Mouse (Mus musculus) lung, postnatal 4 days (tissue): ENCODE measurements at regions not wholly inside any gene's neighbourhood (a gene's known extent, or its start where the extent isn't known, plus 50 kb on each side); places are given as distances from the start of the nearest gene placed in this dataset.
"Not testable (repeated sequence)": the region's sequence is repeated elsewhere in the genome, so short reads cannot be mapped to it uniquely, and the experiment has no call there.

Experiments
- DNase-seq, 2 experiments: peaks; one replicate each; pipeline ENCODE4 v3.0.0; 2021

DNA sequence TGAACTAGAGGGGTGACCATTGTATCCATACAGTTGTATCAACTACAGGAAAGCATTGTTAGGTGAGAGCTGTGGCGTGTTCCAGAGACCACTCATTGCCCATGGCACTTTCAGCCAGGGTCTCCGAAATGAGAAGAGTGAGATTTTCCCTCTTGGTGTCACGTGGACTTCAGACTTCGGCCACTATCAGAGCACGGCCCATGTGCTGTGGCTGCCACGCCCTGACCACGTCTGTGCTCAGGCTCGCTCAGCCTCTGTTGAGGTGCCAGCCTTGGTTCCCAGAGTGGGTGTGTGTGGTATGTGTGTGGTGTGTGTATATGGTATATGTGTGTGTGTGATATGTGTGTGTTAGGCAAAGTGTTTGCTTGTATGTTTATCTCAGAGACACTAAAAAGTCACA, 144.6 kb downstream of the Enc1 start:
- no peak for DNase-seq

GRCm38 (mm10) chr13:97384091-97384777, 143.3 kb downstream of the Enc1 start:
- peak in 1 of 2 experiments; percentile 34 for DNase-seq

DNA sequence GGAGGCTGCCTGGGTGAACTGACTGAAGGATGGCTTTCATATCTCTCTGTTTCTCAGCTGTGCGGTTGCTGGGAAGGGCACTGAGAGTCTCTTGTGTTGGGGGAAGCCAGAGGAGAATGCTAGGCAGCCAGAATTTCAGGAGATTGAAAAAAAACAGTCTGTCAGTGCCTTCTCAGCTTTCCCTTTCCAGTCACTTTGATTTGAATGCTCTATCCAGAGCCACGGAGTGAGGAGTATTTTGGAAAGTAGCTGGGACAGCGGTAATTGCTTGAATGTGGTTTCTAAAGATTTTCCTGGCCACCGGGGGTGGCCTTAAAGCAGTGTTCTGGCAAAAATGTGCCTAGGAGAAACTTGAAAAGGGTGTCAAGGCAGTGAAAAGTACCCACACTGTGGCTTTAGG, 142.4 kb downstream of the Enc1 start:
- DNase-seq, result no peak

DNA sequence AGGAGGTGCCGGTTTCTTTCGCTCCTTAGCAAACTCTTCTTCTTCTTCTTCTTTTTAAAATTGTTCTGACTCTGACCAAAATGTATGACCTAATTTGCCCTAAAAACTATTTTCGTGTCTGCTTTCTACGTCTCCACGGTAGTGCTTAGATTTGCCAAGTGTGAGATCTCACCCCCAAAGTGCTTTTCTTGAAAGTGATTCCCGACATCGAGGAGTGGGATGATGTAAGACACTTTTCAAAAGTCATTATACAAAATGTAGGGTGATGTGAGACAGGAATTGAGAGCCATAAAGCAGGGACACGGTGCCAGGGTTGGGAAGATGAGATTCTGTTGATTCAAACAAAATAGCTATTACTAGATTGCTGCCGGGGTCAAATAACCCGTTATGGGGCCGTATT, 139.5 kb downstream of the Enc1 start:
- no peak for DNase-seq

GRCm38 (mm10) chr13:97376232-97376523, 135.3 kb downstream of the Enc1 start:
- no peak for DNase-seq

GRCm38 (mm10) chr13:97375501-97376231, 134.8 kb downstream of the Enc1 start:
- peak; percentile 60 to 66 for DNase-seq

GRCm38 (mm10) chr13:97372348-97372747, 131.4 kb downstream of the Enc1 start:
- no peak for DNase-seq

DNA sequence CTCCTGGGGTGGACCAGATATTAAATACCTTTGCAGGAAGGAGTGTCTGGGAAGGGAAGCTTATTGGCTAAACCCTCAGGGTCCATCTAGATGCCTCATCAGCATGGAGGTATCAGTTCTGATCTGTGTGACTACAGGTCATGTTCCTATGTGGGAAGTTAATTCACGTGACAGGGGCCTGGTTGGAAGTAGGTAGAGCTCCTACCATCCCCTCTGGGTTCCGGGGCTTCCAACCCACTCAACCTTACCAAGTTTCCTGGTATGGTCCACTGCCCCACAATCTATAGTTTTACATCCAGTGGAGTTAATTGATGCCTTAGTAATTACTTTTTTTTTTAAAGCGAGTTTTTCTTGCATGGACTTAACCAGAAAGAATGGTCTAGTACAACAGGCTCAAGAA, 130.3 kb downstream of the Enc1 start:
- no peak for DNase-seq

- DNase-seq, result no peak
Measured at GRCm38 (mm10) chr13:97366723-97367122, 125.8 kb downstream of the Enc1 start.

DNA sequence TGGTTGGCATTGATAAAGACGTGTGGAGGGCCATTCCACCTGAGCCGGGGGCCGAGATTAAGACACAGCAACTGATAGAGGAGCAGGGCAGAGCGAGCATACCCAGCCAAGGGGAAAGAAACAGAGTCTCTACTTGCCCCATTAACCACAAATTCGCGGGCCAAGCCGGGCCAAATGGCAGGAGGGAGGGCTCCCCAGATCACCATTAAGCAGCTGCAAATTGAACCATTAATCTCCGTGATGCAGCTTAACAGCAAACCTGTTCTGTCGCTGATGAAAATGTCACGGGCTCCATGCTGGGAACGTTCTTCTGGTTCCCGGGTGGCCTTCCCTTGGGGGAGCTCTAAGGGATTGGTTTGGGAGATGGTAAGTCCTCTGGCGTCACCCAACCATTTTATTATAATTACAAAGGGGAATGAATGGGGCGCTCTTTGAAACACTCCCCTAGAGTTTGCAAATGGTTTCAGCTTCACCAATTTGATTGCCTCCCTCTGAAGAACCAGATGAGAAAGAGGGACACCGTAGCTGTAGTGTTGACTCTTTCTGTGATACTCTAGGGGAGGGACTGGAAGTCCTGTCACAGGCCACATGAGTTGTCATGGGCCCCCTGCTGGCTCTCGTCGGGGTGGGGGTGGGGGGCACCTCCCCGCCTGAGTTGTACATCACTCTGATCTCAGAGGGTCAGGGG, 124.8 kb downstream of the Enc1 start:
- DNase-seq, result no peak

DNA sequence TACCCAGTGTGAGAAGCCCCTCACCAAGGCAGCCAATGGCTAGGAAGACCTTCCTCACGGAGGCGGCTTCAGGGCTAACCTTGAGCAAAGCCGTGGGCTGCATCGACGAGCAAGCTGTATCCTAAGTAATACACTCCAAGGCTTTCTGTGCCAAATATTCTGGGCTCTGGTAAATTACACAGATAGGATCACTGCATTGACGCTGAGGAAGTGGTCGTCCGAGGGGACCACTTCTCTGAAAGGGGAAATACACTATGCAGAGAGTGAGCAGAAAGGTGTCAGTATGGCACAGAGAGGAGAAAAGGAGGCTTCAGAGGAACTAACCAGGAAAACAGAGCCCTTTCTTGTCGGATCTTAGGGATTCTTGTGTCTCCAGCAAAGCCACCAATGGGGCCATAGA, 124.1 kb downstream of the Enc1 start:
- DNase-seq, result no peak

DNA sequence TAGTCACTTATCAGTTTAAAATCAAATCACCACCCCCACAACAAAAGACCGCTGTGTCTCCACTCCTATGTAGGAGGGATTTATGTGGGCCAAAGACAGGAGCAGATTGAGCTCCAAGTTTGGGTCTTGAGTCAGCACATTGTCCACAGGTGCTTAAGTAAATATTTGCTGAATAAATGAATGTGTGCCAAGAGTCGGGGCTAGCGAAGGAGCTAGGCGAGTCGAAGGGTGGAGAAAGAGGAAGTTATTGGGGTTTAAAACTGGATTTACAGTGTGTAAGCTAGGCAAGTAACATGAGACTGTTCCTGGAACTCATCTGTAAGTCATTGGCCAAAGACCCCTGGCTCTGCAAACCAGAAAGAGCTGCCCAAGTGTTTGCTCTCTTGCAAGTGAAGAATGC, 122.9 kb downstream of the Enc1 start:
- no peak for DNase-seq

- DNase-seq, result no peak
Measured at GRCm38 (mm10) chr13:97363214-97363613, 122.3 kb downstream of the Enc1 start.

DNA sequence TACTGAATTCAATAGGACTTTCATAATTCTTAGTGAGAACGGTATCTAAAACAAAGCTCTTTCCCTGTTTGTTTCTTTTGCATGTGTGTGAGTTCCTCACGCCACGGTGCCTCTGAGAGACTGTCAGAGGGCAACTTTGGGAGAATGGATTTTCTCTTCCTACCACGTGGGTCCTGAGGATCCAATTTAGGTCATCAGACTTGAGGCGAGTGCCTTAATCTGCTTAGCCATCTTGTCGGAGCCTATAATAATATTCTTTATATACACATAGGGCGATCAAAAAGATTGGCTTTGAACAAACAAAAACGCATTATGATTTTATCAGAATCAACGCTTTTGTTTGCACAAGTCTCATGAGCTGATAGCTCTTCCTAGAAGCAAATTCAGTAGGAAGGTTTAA, 119.6 kb downstream of the Enc1 start:
- no peak for DNase-seq

- no peak for DNase-seq
Measured at GRCm38 (mm10) chr13:97358781-97359305, 117.9 kb downstream of the Enc1 start.

GRCm38 (mm10) chr13:97358261-97358660, 117.4 kb downstream of the Enc1 start:
- DNase-seq, result no peak

GRCm38 (mm10) chr13:97356923-97357807, 116.3 kb downstream of the Enc1 start:
- DNase-seq, result no peak

GRCm38 (mm10) chr13:97355411-97355810, 114.5 kb downstream of the Enc1 start:
- not testable (repeated sequence) for DNase-seq

DNA sequence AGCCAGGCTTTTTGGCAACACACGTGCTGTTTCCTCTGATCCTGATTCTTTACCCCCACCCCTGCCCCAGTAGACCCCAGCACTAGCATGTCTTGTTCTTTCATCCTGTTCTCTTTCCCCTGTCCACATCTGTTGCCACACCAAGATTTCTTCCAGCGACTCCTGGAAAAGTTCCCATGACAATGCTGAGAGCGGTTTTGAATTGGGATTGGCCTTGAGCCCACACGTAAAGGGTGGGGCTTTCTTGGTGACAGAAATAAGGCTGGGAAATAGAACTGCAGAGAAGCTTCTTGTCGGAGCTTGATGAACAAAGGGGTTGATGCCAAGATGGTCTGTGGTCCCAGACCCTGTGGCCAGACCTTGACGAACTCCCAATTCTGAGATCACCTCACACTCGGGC, 106.8 kb downstream of the Enc1 start:
- peak in 1 of 2 experiments; percentile 25 for DNase-seq

- DNase-seq, result no peak
Measured at GRCm38 (mm10) chr13:97341218-97341889, 100.4 kb downstream of the Enc1 start.

DNA sequence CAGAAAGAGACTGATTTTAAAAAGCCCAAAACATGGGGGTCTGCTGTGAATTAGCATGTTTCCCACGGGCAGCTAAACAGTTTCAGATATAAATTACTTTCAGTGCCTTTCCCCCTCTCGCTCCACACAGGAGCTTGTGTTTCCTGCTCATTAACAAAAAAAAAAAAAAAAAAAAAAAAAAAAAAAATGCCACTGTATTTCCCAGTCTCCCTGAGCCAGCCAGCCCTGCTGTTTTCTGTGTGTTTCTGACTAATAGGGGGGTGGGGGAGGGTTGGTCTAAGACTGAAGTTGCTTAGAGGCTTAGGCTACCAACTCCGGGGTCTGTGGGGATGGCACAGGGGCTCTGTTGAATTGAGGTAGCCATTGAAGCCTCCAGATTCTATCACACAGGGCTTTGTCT, 97.0 kb downstream of the Enc1 start:
- DNase-seq, result no peak

DNA sequence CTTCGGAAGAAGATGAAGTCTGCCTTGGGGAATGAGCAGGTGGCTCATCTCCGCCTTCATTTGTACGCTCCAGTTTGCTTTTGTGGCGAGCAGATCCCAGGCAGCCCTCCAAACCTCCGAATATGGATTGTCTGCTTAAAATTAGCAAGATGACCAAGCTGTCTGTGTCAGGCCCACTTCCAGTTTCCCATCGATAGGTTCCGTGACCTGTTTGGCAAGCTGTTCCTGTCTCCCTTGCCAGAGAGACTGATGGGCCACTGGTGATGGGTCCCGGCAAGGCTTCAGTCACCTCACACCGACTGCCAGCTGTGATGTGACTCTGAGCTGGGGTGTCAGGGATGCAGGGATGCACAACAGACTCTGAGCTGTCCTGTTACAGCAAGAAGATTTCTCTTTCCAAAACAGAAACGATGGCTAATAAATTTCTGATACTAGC, 96.4 kb downstream of the Enc1 start:
- DNase-seq, result peak; percentile 60 to 82
